Mouse (Mus musculus) lung, embryonic 15.5 days (tissue): ENCODE data around the gene Gm10718. TPM values are rescaled to one million over a fixed set of nuclear protein-coding genes. Genes with fewer than 3 reads are reported as not detected.
"Not testable (repeated sequence)": the region's sequence is repeated elsewhere in the genome, so short reads cannot be mapped to it uniquely, and the experiment has no call there.

Experiments used
- ATAC-seq: fragments of 200-750 bp; cut with Nextera tagmentation; 2 replicates; pipeline ENCODE4 v1.8.0; 2017; ENCODE audit warnings: moderate number of reproducible peaks, borderline replicate concordance; ENCODE audit not compliant: low FRiP score, low TSS enrichment; ENCODE audit errors: extremely low read depth
- H3K27ac ChIP-seq: fragments of 300-500 bp; sonication (generic); 2 replicates; pipeline ENCODE4 v1.5.1; 2015; ENCODE audit warnings: moderate library complexity, mild to moderate bottlenecking, inconsistent platforms
- H3K27me3 ChIP-seq: fragments of 300-500 bp; sonication (generic); 2 replicates; pipeline ENCODE4 v1.6.1; 2015; ENCODE audit warnings: inconsistent platforms
- H3K36me3 ChIP-seq: fragments of 300-500 bp; sonication (generic); 2 replicates; pipeline ENCODE4 v1.6.1; 2015; ENCODE audit warnings: inconsistent platforms
- H3K4me1 ChIP-seq: fragments of 300-500 bp; sonication (generic); 2 replicates; pipeline ENCODE4 v1.6.1; 2015; ENCODE audit warnings: inconsistent platforms
- H3K4me2 ChIP-seq: fragments of 300-500 bp; sonication (generic); 2 replicates; pipeline ENCODE4 v1.6.1; 2015; ENCODE audit warnings: inconsistent platforms, mild to moderate bottlenecking, moderate library complexity
- H3K4me3 ChIP-seq: fragments of 300-500 bp; sonication (generic); 2 replicates; pipeline ENCODE4 v1.5.1; 2015; ENCODE audit warnings: mild to moderate bottlenecking, inconsistent platforms
- H3K9ac ChIP-seq: fragments of 300-500 bp; sonication (generic); 2 replicates; pipeline ENCODE4 v1.6.1; 2015; ENCODE audit warnings: inconsistent platforms
- H3K9me3 ChIP-seq: fragments of 300-500 bp; sonication (generic); 2 replicates; pipeline ENCODE4 v1.6.1; 2016; ENCODE audit warnings: inconsistent platforms
- WGBS: fragments of 180-500 bp; shearing (Covaris S2); methylation state at CpG from one replicate; pipeline ENCODE4 v1.1.7; 2015; 5-methylcytosine and 5-hydroxymethylcytosine counted together
- microRNA-seq: library from miRNA; unstranded; fragments of <30 nt; microRNA quantifications from one replicate; pipeline ENCODE4, GENCODE M21; 2016
- polyA plus RNA-seq: library from polyadenylated mRNA; unstranded; fragments of >200 nt; fragmentation: Nextera tagmentation; extraction: Ambion mirVana; gene quantifications from 2 replicates; pipeline ENCODE4 v1.2.1, GENCODE M21; 2015

The Gm10718 gene
- polyA plus RNA-seq, 1 experiment from 2014 or later, result 0.36 TPM

DNA sequence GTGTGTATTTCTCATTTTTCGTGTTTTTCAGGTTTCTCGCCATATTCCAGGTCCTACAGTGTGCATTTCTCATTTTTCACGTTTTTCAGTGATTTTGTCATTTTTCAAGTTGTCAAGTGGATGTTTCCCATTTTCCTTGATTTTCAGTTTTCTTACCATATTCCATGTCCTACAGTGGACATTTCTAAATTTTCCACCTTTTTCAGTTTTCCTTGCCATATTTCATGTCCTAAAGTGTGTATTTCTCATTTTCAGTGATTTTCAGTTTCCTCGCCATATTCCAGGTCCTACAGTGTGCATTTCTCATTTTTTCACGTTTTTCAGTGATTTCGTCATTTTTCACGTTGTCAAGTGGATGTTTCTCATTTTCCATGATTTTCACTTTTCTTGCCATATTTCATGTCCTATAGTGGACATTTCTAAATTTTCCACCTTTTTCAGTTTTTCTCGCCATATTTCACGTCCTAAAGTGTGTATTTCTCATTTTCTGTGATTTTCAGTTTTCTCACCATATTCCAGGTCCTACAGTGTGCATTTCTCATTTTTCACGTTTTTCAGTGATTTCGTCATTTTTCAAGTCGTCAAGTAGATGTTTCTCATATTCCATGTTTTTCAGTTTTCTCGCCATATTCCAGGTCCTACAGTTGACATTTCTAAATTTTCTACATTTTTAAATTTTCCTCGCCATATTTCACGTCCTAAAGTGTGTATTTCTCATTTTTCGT is 6.1 kb downstream of the Gm10718 start:
- H3K27ac ChIP-seq, ATAC-seq, H3K4me3 ChIP-seq, H3K9ac ChIP-seq, H3K27me3 ChIP-seq, H3K4me2 ChIP-seq, H3K36me3 ChIP-seq, H3K9me3 ChIP-seq, H3K4me1 ChIP-seq: not testable (repeated sequence)
- WGBS, result 64% methylated on average over 14 of the region's 16 CpGs

DNA sequence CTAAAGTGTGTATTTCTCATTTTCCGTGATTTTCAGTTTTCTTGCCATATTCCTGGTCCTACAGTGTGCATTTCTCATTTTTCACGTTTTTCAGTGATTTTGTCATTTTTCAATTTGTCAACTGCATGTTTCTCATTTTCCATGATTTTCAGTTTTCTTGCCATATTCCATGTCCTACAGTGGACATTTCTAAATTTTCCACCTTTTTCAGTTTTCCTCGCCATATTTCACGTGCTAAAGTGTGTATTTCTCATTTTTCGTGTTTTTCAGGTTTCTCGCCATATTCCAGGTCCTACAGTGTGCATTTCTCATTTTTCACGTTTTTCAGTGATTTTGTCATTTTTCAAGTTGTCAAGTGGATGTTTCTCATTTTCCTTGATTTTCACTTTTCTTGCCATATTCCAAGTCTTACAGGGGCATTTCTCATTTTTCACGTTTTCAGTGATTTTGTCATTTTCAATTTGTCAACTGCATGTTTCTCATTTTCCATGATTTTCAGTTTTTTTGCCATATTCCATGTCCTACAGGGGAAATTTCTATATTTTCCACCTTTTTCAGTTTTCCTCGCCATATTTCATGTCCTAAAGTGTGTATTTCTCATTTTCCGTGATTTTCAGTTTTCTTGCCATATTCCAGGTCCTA is 7.5 kb downstream of the Gm10718 start:
- not testable (repeated sequence) for H3K36me3 ChIP-seq, H3K4me1 ChIP-seq, H3K4me2 ChIP-seq, H3K27ac ChIP-seq, H3K9ac ChIP-seq, H3K27me3 ChIP-seq, H3K9me3 ChIP-seq, H3K4me3 ChIP-seq
- 0 out of 2 replicates have a peak, but pooled peaks have one; percentile 43 for ATAC-seq
- WGBS, result 74% methylated on average over 3 of the region's 10 CpGs

DNA sequence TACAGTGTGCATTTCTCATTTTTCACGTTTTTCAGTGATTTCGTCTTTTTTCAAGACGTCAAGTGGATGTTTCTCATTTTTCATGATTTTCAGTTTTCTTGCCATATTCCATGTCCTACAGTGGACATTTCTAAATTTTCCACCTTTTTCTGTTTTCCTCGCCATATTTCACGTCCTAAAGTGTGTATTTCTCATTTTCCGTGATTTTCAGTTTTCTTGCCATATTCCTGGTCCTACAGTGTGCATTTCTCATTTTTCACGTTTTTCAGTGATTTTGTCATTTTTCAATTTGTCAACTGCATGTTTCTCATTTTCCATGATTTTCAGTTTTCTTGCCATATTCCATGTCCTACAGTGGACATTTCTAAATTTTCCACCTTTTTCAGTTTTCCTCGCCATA is 11.0 kb downstream of the Gm10718 start, which contains the start of gene Gm17535:
TSS of gene Gm17535 (plus strand) at position 301 of the 400 bp plus-strand sequence.
- ATAC-seq, H3K27ac ChIP-seq, H3K4me3 ChIP-seq, H3K4me2 ChIP-seq, H3K9ac ChIP-seq, H3K4me1 ChIP-seq, H3K36me3 ChIP-seq, H3K9me3 ChIP-seq, H3K27me3 ChIP-seq: not testable (repeated sequence)
- 53% methylated on average over 1 of the region's 8 CpGs for WGBS

DNA sequence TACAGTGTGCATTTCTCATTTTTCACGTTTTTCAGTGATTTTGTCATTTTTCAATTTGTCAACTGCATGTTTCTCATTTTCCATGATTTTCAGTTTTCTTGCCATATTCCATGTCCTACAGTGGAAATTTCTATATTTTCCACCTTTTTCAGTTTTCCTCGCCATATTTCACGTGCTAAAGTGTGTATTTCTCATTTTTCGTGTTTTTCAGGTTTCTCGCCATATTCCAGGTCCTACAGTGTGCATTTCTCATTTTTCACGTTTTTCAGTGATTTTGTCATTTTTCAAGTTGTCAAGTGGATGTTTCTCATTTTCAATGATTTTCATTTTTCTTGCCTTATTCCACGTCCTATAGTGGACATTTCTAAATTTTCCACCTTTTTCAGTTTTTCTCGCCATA is 13.2 kb downstream of the Gm10718 start, which contains the start of gene Gm10715:
TSS of gene Gm10715 (plus strand) at position 301 of the 400 bp plus-strand sequence.
- not testable (repeated sequence) for H3K4me3 ChIP-seq, H3K4me2 ChIP-seq, H3K27ac ChIP-seq, ATAC-seq, H3K36me3 ChIP-seq, H3K4me1 ChIP-seq, H3K9me3 ChIP-seq, H3K9ac ChIP-seq, H3K27me3 ChIP-seq
- 74% methylated on average over 8 of the region's 8 CpGs for WGBS

DNA sequence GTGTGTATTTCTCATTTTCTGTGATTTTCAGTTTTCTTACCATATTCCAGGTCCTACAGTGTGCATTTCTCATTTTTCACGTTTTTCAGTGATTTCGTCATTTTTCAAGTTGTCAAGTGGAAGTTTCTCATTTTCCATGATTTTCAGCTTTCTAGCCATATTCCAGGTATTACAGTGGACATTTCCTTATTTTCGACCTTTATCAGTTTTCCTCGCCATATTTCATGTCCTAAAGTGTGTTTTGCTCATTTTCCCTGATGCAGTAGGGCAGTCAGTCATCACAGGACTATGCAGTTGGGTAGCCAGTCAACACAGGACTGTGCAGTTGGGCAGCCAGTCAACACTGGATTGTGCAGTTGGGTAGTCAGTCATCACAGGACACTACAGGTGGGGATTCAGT is 14.8 kb downstream of the Gm10718 start:
- H3K9me3 ChIP-seq, H3K27me3 ChIP-seq, H3K36me3 ChIP-seq, H3K9ac ChIP-seq, ATAC-seq, H3K27ac ChIP-seq, H3K4me3 ChIP-seq, H3K4me1 ChIP-seq, H3K4me2 ChIP-seq: not testable (repeated sequence)
- 70% methylated on average over 4 of the region's 4 CpGs for WGBS

Small RNAs within 50 kb of the gene (microRNA-seq; reads per million reads assigned to microRNA genes)
- gene Mir101c, result not detected

Other genes starting within 250 kb of the Gm10718 start
- not detected in 2 replicates for gene Gm10722, start 22.6 kb upstream of the Gm10718 start, polyA plus RNA-seq
- gene Gm11168, start 20.2 kb upstream of the Gm10718 start, polyA plus RNA-seq, result not detected in 2 replicates
- 0.26 TPM in 1 of 2 replicates, not detected in the other for gene Gm10721, start 10.4 kb upstream of the Gm10718 start, polyA plus RNA-seq
- not detected in 2 replicates for gene Gm10720, start 7.9 kb upstream of the Gm10718 start, polyA plus RNA-seq
- gene Gm10719, start 6.1 kb upstream of the Gm10718 start, polyA plus RNA-seq, result 0.28 TPM in 1 of 2 replicates, not detected in the other
- 0.44 TPM in 1 of 2 replicates, not detected in the other for gene Gm10717, start 1.9 kb downstream of the Gm10718 start, polyA plus RNA-seq
- not detected in 2 replicates for gene Gm17535, start 11.1 kb downstream of the Gm10718 start, polyA plus RNA-seq
- gene Gm10715, start 13.3 kb downstream of the Gm10718 start, polyA plus RNA-seq, result not detected in 2 replicates